Mouse (Mus musculus): Measurements from ENCODE around the gene Sox30.

DNA sequence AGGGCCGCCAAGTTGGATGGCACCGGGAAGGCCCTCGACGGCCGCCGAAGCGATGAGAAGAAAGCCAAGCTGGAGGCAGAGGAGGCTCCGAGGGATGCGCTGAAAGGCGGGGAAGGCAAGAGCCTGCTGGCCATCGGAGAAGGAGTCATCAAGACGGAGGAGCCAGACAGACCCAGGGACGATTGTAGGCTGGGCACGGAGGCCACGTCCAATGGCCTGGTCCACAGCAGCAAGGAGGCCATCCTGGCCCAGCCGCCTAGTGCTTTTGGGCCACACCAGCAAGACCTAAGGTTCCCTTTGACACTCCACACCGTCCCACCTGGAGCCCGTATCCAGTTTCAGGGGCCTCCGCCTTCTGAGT lies 763 bp downstream of the Sox30 start:
- no peak for TF ChIP-seq CTCF (IDR thresholded peaks at IDR 0.05; ENCODE audit: extremely low read depth, insufficient read depth, insufficient read length, insufficient replicate concordance)
- no peak for TF ChIP-seq POLR2A (IDR thresholded peaks at IDR 0.05; ENCODE audit: low read depth, low read length)

All from spleen, adult 2 months (tissue).